Mouse (Mus musculus): ENCODE results near the gene Npm1. TPM values are rescaled to one million over a fixed set of nuclear protein-coding genes. Genes with fewer than 3 reads are reported as not detected.

The Npm1 gene
- polyA plus RNA-seq, 1 experiment from 2014 or later: 542 TPM

DNA sequence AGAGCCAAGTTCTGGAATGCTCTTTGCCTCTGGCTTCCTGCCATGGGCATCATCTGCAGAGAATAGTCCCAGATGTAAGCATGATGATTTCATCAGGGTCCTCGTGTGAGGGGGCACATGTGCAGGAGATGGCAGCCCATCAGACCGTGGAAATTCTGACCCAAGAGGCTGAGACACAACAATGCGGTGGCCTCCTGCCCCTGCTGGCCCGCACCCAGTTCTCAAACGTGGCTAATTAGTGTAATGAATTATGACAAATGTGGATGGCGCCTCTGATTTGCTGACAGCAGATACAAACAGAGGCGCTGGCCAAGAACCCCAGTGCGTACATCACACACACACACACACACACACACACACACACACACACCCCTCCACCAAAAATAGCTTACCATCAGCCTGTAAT, 58.1 kb downstream of the Npm1 start:
- no peaks in the 10 kb centered on the region for H3K36me3 ChIP-seq
- H3K27ac ChIP-seq: no peak overlapping the region
- H3K9me3 ChIP-seq: no peaks in the 10 kb centered on the region
- H3K27me3 ChIP-seq: peaks cover 14% of the 10 kb centered on the region; the same call in 1 of the 2 replicates
- peaks cover 9% of the 10 kb centered on the region for H3K4me1 ChIP-seq (replicated peaks)
- 35% methylated on average over 8 of the region's 8 CpGs for WGBS
- H3K9ac ChIP-seq: no peak overlapping the region
- ATAC-seq (ENCODE audit: low FRiP score): peak; percentile 74
- no peak overlapping the region for H3K4me2 ChIP-seq
- no peak overlapping the region for H3K4me3 ChIP-seq

DNA sequence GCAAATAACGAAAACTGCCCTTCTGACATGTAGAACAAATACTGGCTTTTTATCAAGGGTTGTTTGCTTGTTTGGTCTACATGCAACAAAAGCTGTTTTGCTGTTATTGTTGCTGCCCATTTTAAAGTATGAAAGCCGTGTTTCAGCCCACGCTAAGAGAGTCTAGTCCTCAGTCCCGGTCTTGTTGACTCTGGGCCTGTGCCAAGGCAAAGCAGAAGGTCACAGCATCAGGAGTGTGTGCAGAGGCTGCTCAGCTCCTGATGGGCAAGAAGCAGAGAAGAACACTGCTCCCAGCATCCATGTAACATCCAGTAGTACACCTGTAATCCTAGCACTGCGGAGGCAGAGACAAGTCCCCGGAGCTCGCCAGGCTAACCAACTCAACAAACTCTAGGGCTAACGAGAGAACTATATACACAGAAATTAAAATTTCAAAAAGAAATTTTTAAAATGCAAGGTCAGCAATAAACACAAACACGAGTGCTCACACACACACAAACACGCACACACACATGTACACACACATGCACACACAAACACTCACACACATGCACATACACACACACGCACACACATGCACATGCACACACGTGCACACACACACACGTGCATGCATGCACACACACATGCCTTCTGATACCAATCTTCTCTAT, 59.6 kb downstream of the Npm1 start:
- H3K9ac ChIP-seq: no peak overlapping the region
- no peak overlapping the region for H3K4me3 ChIP-seq
- H3K4me2 ChIP-seq: no peak overlapping the region
- H3K9me3 ChIP-seq: no peaks in the 10 kb centered on the region
- no peak overlapping the region for H3K27ac ChIP-seq
- WGBS: 87% methylated on average over 13 of the region's 13 CpGs
- no peaks in the 10 kb centered on the region for H3K36me3 ChIP-seq
- no peak for ATAC-seq (ENCODE audit: low FRiP score)
- H3K4me1 ChIP-seq (replicated peaks): peaks cover 19% of the 10 kb centered on the region
- peaks cover 14% of the 10 kb centered on the region; the same call in 1 of the 2 replicates for H3K27me3 ChIP-seq

Other genes starting within 250 kb of the Npm1 start
- gene Fgf18, start 15.8 kb downstream of the Npm1 start, polyA plus RNA-seq (2015; fragmentation: Nextera tagmentation; extraction: Ambion mirVana): 4.8 and 5.0 TPM in 2 replicates
- 20.2 and 29.0 TPM in 2 replicates for gene Tlx3, start 40.4 kb upstream of the Npm1 start, polyA plus RNA-seq (2015; fragmentation: Nextera tagmentation; extraction: Ambion mirVana)
- gene Gm12117, start 113.5 kb upstream of the Npm1 start, polyA plus RNA-seq (2015; fragmentation: Nextera tagmentation; extraction: Ambion mirVana): not detected in 2 replicates